Comparison of ENCODE assay signal across 15 mouse cellular contexts in genomic region chr19:6240136-6240535, GRCm38 (mm10). TPM values are rescaled to one million over a fixed set of nuclear protein-coding genes. Genes with fewer than 3 reads are reported as not detected.
A peak's percentile ranks its signal among the peaks of the same experiment; 100 is the strongest.
DNase-seq lines count a peak whose midpoint lies in the region; ATAC-seq and TF ChIP-seq lines count a peak whose summit lies in the region.
"Had no signal": no experiment of that assay in that cellular context is flagged by ENCODE, and none has a peak within 500 bp of the region (broad histone marks: within the 10 kb centered on the region; RNA-seq: fewer than 3 reads in every experiment).

No protein-coding gene starts in this region.

- ATAC-seq in forebrain, embryonic 15.5 days (replicated peaks) = no peak
- no peak for ATAC-seq in forebrain, embryonic 12.5 days (ENCODE audit: low FRiP score)
- peak; percentile 14; the same call in 1 of the 2 replicates for ATAC-seq in liver, embryonic 14.5 days (ENCODE audit: insufficient read depth)
- no peak for ATAC-seq in hindbrain, embryonic 16.5 days

- 0 out of 2 replicates have a peak overlapping the region, but pooled peaks have one; percentile 0 for H3K9ac ChIP-seq in forebrain, embryonic 15.5 days (replicated peaks)
- H3K9ac ChIP-seq in forebrain, embryonic 12.5 days = no peak overlapping the region
- no peak overlapping the region for H3K9ac ChIP-seq in ES-Bruce4 (ENCODE audit: low read depth, poor library complexity, severe bottlenecking)
- H3K9ac ChIP-seq in liver, embryonic 14.5 days (replicated peaks) = peak overlapping the region; percentile 51
- H3K9ac ChIP-seq in hindbrain, embryonic 16.5 days (ENCODE audit: low read depth, low read length) = no peak overlapping the region
- H3K9ac ChIP-seq: neural tube, embryonic 12.5 days had no signal

- 69% methylated on average over 1 of the region's 1 CpGs for WGBS in forebrain, embryonic 15.5 days
- 68% methylated on average over 1 of the region's 1 CpGs for WGBS in forebrain, embryonic 12.5 days
- 21% methylated on average over 1 of the region's 1 CpGs for WGBS in liver, embryonic 14.5 days (ENCODE audit: insufficient replicate concordance)
- 81% methylated on average over 1 of the region's 1 CpGs for WGBS in hindbrain, embryonic 16.5 days

- TF ChIP-seq CTCF in ES-Bruce4 (IDR thresholded peaks at IDR 0.05; ENCODE audit: low read depth, low read length) = no peak
- TF ChIP-seq CTCF in liver, embryonic 14.5 days (IDR thresholded peaks at IDR 0.05; ENCODE audit: low read depth) = no peak

- no peak overlapping the region for H3K27ac ChIP-seq in forebrain, embryonic 15.5 days (replicated peaks)
- no peak overlapping the region for H3K27ac ChIP-seq in forebrain, embryonic 12.5 days
- peak overlapping the region; percentile 90 for H3K27ac ChIP-seq in ES-Bruce4 (ENCODE audit: insufficient read depth, low read length)
- peak overlapping the region; percentile 93 for H3K27ac ChIP-seq in liver, embryonic 14.5 days
- no peak overlapping the region for H3K27ac ChIP-seq in hindbrain, embryonic 16.5 days (ENCODE audit: low read depth, low read length)
- H3K27ac ChIP-seq: neural tube, embryonic 12.5 days had no signal

- no peaks in the 10 kb centered on the region for H3K27me3 ChIP-seq in forebrain, embryonic 15.5 days
- no peaks in the 10 kb centered on the region for H3K27me3 ChIP-seq in forebrain, embryonic 12.5 days
- no peaks in the 10 kb centered on the region for H3K27me3 ChIP-seq in ES-Bruce4 (ENCODE audit: control insufficient read depth, insufficient read depth, low read length, poor library complexity, severe bottlenecking)
- no peaks in the 10 kb centered on the region for H3K27me3 ChIP-seq in liver, embryonic 14.5 days (ENCODE audit: control insufficient read depth, insufficient read depth, low read length)
- no peaks in the 10 kb centered on the region for H3K27me3 ChIP-seq in hindbrain, embryonic 16.5 days (replicated peaks; ENCODE audit: control insufficient read depth, insufficient read depth, low read length)
- H3K27me3 ChIP-seq: neural tube, embryonic 12.5 days had no signal

- no peak overlapping the region for H3K4me2 ChIP-seq in forebrain, embryonic 15.5 days (replicated peaks)
- H3K4me2 ChIP-seq in forebrain, embryonic 12.5 days = no peak overlapping the region
- peak overlapping the region; percentile 69 for H3K4me2 ChIP-seq in liver, embryonic 14.5 days (ENCODE audit: low read depth)
- H3K4me2 ChIP-seq in hindbrain, embryonic 16.5 days (ENCODE audit: low read length) = no peak overlapping the region

- no peak for TF ChIP-seq POLR2A in ES-Bruce4 (IDR thresholded peaks at IDR 0.05; ENCODE audit: insufficient read depth, low read length)

- H3K4me3 ChIP-seq in forebrain, embryonic 15.5 days = no peak overlapping the region
- H3K4me3 ChIP-seq in forebrain, embryonic 12.5 days (replicated peaks) = no peak overlapping the region
- no peak overlapping the region for H3K4me3 ChIP-seq in ES-Bruce4 (ENCODE audit: low read depth, low read length)
- no peak overlapping the region; a peak in 1 of 4 replicates for H3K4me3 ChIP-seq in liver, embryonic 14.5 days (ENCODE audit: insufficient read depth in 1 of 2, low read depth in 2 of 2, low read length in 2 of 2)
- no peak overlapping the region for H3K4me3 ChIP-seq in hindbrain, embryonic 16.5 days (ENCODE audit: low read length)
- H3K4me3 ChIP-seq: neural tube, embryonic 12.5 days had no signal

- DNase-seq in c-Kit-positive CD71-positive TER-119-positive erythroid progenitor cells, embryonic 14.5 days (ENCODE audit: low spot score) = peak; percentile 72
- DNase-seq in liver, embryonic 14.5 days (ENCODE audit: low read depth in 3 of 3, low spot score in 3 of 3) = peak; percentile 54 to 56 (median 56)
- DNase-seq in thymus, adult 18-20 months = no peak
- DNase-seq in testis, postnatal 14 days (ENCODE audit: low spot score) = no peak
- DNase-seq: B cell, adult 2 months; heart, postnatal 14 days; lung, adult 18-20 months had no signal

- no peak for TF ChIP-seq EP300 in ES-Bruce4 (IDR thresholded peaks at IDR 0.05; ENCODE audit: insufficient read depth, low read depth, low read length)
- no peak for TF ChIP-seq EP300 in liver, embryonic 14.5 days (IDR thresholded peaks at IDR 0.05; ENCODE audit: low read depth)

- H3K4me1 ChIP-seq in forebrain, embryonic 15.5 days = peaks cover 26% of the 10 kb centered on the region
- H3K4me1 ChIP-seq in forebrain, embryonic 12.5 days = peaks cover 20% of the 10 kb centered on the region
- H3K4me1 ChIP-seq in ES-Bruce4 (ENCODE audit: control insufficient read depth, insufficient read depth, low read length) = peaks cover 5% of the 10 kb centered on the region
- H3K4me1 ChIP-seq in liver, embryonic 14.5 days (replicated peaks; ENCODE audit: control insufficient read depth in 2 of 2, insufficient read depth in 2 of 2, low read length in 1 of 2) = peaks cover 34 to 40% of the 10 kb centered on the region in 2 experiments
- H3K4me1 ChIP-seq in hindbrain, embryonic 16.5 days (ENCODE audit: control insufficient read depth, insufficient read depth, low read depth, low read length) = peaks cover 15% of the 10 kb centered on the region

- H3K9me3 ChIP-seq in forebrain, embryonic 15.5 days = no peaks in the 10 kb centered on the region
- H3K9me3 ChIP-seq in forebrain, embryonic 12.5 days = no peaks in the 10 kb centered on the region
- no peaks in the 10 kb centered on the region for H3K9me3 ChIP-seq in ES-Bruce4 (replicated peaks; ENCODE audit: control insufficient read depth, insufficient read depth, low read length, poor library complexity, severe bottlenecking)
- H3K9me3 ChIP-seq in liver, embryonic 14.5 days (ENCODE audit: control insufficient read depth, low read length) = no peaks in the 10 kb centered on the region
- no peaks in the 10 kb centered on the region for H3K9me3 ChIP-seq in hindbrain, embryonic 16.5 days (ENCODE audit: control insufficient read depth, low read length)
- H3K9me3 ChIP-seq: neural tube, embryonic 12.5 days had no signal

- H3K36me3 ChIP-seq in forebrain, embryonic 15.5 days = peaks cover 8% of the 10 kb centered on the region; the same call in 1 of the 2 replicates
- H3K36me3 ChIP-seq in forebrain, embryonic 12.5 days (replicated peaks) = peaks cover 4% of the 10 kb centered on the region
- no peaks in the 10 kb centered on the region; the same call in 1 of the 2 replicates for H3K36me3 ChIP-seq in ES-Bruce4 (ENCODE audit: control insufficient read depth, insufficient read depth, low read length, poor library complexity, severe bottlenecking)
- no peaks in the 10 kb centered on the region for H3K36me3 ChIP-seq in liver, embryonic 14.5 days (replicated peaks; ENCODE audit: control insufficient read depth, insufficient read depth, low read depth)
- peaks cover 6% of the 10 kb centered on the region for H3K36me3 ChIP-seq in hindbrain, embryonic 16.5 days (ENCODE audit: control insufficient read depth, insufficient read depth, low read length)

RNA-seq across cellular contexts. Expression of gene Atg2a, which starts 1.3 kb away (rescaled TPM):
- 9.7 and 10.1 TPM in 2 replicates for polyA plus RNA-seq in forebrain, embryonic 15.5 days (2015; fragmentation: Nextera tagmentation; extraction: Ambion mirVana)
- 12.0 and 14.2 TPM in 2 replicates for polyA plus RNA-seq in forebrain, embryonic 12.5 days (2016; fragmentation: Nextera tagmentation; extraction: Ambion mirVana)
- polyA plus RNA-seq in ES-Bruce4 (2011; ENCODE audit: insufficient read depth, insufficient read length, low read depth, missing spikeins) = 10.9 and 11.1 TPM in 2 replicates
- 5.0 and 5.4 TPM in 2 replicates for polyA plus RNA-seq in liver, embryonic 14.5 days (2012; rRNA removed)
- polyA plus RNA-seq in liver, embryonic 14.5 days (2014; fragmentation: Nextera tagmentation; extraction: Ambion mirVana) = 4.1 and 4.4 TPM in 2 replicates
- 11.7 and 16.7 TPM in 2 replicates for polyA plus RNA-seq in hindbrain, embryonic 16.5 days (2015; fragmentation: Nextera tagmentation; extraction: Ambion mirVana)

RNA-seq across cellular contexts. Expression of gene Ppp2r5b, which starts 4.5 kb away (rescaled TPM):
- 95.5 and 98.5 TPM in 2 replicates for polyA plus RNA-seq in forebrain, embryonic 15.5 days (2015; fragmentation: Nextera tagmentation; extraction: Ambion mirVana)
- 51.8 and 52.4 TPM in 2 replicates for polyA plus RNA-seq in forebrain, embryonic 12.5 days (2016; fragmentation: Nextera tagmentation; extraction: Ambion mirVana)
- polyA plus RNA-seq in ES-Bruce4 (2011; ENCODE audit: insufficient read depth, insufficient read length, low read depth, missing spikeins) = 12.2 and 17.1 TPM in 2 replicates
- polyA plus RNA-seq in liver, embryonic 14.5 days (2012; rRNA removed) = 3.2 TPM in 2 replicates
- 2.4 and 2.5 TPM in 2 replicates for polyA plus RNA-seq in liver, embryonic 14.5 days (2014; fragmentation: Nextera tagmentation; extraction: Ambion mirVana)
- 161 and 167 TPM in 2 replicates for polyA plus RNA-seq in hindbrain, embryonic 16.5 days (2015; fragmentation: Nextera tagmentation; extraction: Ambion mirVana)

RNA-seq across cellular contexts. Expression of gene Gpha2, which starts 14.0 kb away (rescaled TPM):
- polyA plus RNA-seq in forebrain, embryonic 15.5 days (2015; fragmentation: Nextera tagmentation; extraction: Ambion mirVana) = not detected in 2 replicates
- 0.70 and 0.91 TPM in 2 replicates for polyA plus RNA-seq in forebrain, embryonic 12.5 days (2016; fragmentation: Nextera tagmentation; extraction: Ambion mirVana)
- 1.0 TPM in 1 of 2 replicates, not detected in the other for polyA plus RNA-seq in ES-Bruce4 (2011; ENCODE audit: insufficient read depth, insufficient read length, low read depth, missing spikeins)
- polyA plus RNA-seq in liver, embryonic 14.5 days (2012; rRNA removed) = not detected in 2 replicates
- not detected in 2 replicates for polyA plus RNA-seq in liver, embryonic 14.5 days (2014; fragmentation: Nextera tagmentation; extraction: Ambion mirVana)
- polyA plus RNA-seq in hindbrain, embryonic 16.5 days (2015; fragmentation: Nextera tagmentation; extraction: Ambion mirVana) = not detected in 2 replicates
- polyA plus RNA-seq: macrophage; midbrain, postnatal 0 days; neural tube, embryonic 12.5 days had no signal

RNA-seq across cellular contexts. Expression of gene Ehd1, which starts 36.4 kb away (rescaled TPM):
- polyA plus RNA-seq in forebrain, embryonic 15.5 days (2015; fragmentation: Nextera tagmentation; extraction: Ambion mirVana) = 88.1 TPM in 2 replicates
- 86.6 and 89.0 TPM in 2 replicates for polyA plus RNA-seq in forebrain, embryonic 12.5 days (2016; fragmentation: Nextera tagmentation; extraction: Ambion mirVana)
- polyA plus RNA-seq in ES-Bruce4 (2011; ENCODE audit: insufficient read depth, insufficient read length, low read depth, missing spikeins) = 81.0 and 81.6 TPM in 2 replicates
- polyA plus RNA-seq in liver, embryonic 14.5 days (2012; rRNA removed) = 65.3 and 81.6 TPM in 2 replicates
- polyA plus RNA-seq in liver, embryonic 14.5 days (2014; fragmentation: Nextera tagmentation; extraction: Ambion mirVana) = 38.0 and 49.6 TPM in 2 replicates
- 105 and 113 TPM in 2 replicates for polyA plus RNA-seq in hindbrain, embryonic 16.5 days (2015; fragmentation: Nextera tagmentation; extraction: Ambion mirVana)

RNA-seq across cellular contexts. Expression of gene Majin, which starts 55.9 kb away (rescaled TPM):
- polyA plus RNA-seq in forebrain, embryonic 15.5 days (2015; fragmentation: Nextera tagmentation; extraction: Ambion mirVana) = not detected in 2 replicates
- not detected in 2 replicates for polyA plus RNA-seq in forebrain, embryonic 12.5 days (2016; fragmentation: Nextera tagmentation; extraction: Ambion mirVana)
- polyA plus RNA-seq in ES-Bruce4 (2011; ENCODE audit: insufficient read depth, insufficient read length, low read depth, missing spikeins) = not detected in 2 replicates
- not detected in 2 replicates for polyA plus RNA-seq in liver, embryonic 14.5 days (2012; rRNA removed)
- not detected in 2 replicates for polyA plus RNA-seq in liver, embryonic 14.5 days (2014; fragmentation: Nextera tagmentation; extraction: Ambion mirVana)
- polyA plus RNA-seq in hindbrain, embryonic 16.5 days (2015; fragmentation: Nextera tagmentation; extraction: Ambion mirVana) = 0.10 TPM in 1 of 2 replicates, not detected in the other
- polyA plus RNA-seq: kidney, embryonic 16.5 days; neural tube, embryonic 12.5 days had no signal

Comparison
In these comparisons a context has a peak if more than half of its experiments do, and no peak if none do; other contexts are left out.
1. H3K9ac ChIP-seq: peak in forebrain, embryonic 15.5 days (single experiment) and liver, embryonic 14.5 days (single experiment); none in forebrain, embryonic 12.5 days (single experiment), ES-Bruce4 (single experiment) and hindbrain, embryonic 16.5 days (single experiment).
2. H3K27ac ChIP-seq: peak in ES-Bruce4 (single experiment) and liver, embryonic 14.5 days (single experiment); none in forebrain, embryonic 15.5 days (single experiment), forebrain, embryonic 12.5 days (single experiment) and hindbrain, embryonic 16.5 days (single experiment).
3. DNase-seq: peak in c-Kit-positive CD71-positive TER-119-positive erythroid progenitor cells, embryonic 14.5 days (single experiment) and liver, embryonic 14.5 days (3 of 3); none in thymus, adult 18-20 months (0 of 2) and testis, postnatal 14 days (single experiment).